Mouse (Mus musculus) liver, embryonic 14.5 days (tissue): ENCODE data around the gene Tbx5.

ENCODE experiments used
- CTCF ChIP-seq: IDR thresholded peaks from 2 replicates; pipeline ENCODE4 v1.5.1; 2016; ENCODE audit warnings: antibody characterized with exemption, low read depth, control low read depth
- EP300 ChIP-seq: IDR thresholded peaks from 2 replicates; pipeline ENCODE4 v1.6.1; 2016; ENCODE audit warnings: antibody characterized with exemption, low read depth

GRCm38 (mm10) chr5:119831791-119832478 lies 533 bp upstream of the Tbx5 start:
- TF ChIP-seq CTCF (no peak), EP300 (no peak)
